Mouse (Mus musculus): ENCODE data around the gene Tmem100. TPM values are rescaled to one million over a fixed set of nuclear protein-coding genes. Genes with fewer than 3 reads are reported as not detected.

Gene Tmem100
- 6.0 and 6.6 TPM in 2 replicates for polyA plus RNA-seq (2014; fragmentation: Nextera tagmentation; extraction: Ambion mirVana)

GRCm38 (mm10) chr11:90029841-90030398 lies at the start of gene Tmem100:
Tmem100 (plus strand) TSS chr11:90030348.
- no peak for ATAC-seq (ENCODE audit: low FRiP score)
- WGBS: 57% methylated on average over 13 of the region's 13 CpGs
- no peak for DNase-seq (ENCODE audit: low spot score)
- H3K4me1 ChIP-seq (replicated peaks; ENCODE audit: control insufficient read depth, insufficient read depth, low read length): 0 out of 2 replicates have a peak, but pooled peaks cover 2% of the 10 kb centered on the region
- H3K9ac ChIP-seq (ENCODE audit: low read depth, low read length): peak within 1 kb of the TSS; percentile 24; the same call in 1 of the 2 replicates
- no peaks in the 10 kb centered on the region for H3K9me3 ChIP-seq (ENCODE audit: control insufficient read depth, low read length)
- H3K4me3 ChIP-seq (ENCODE audit: low read depth, low read length): peak within 1 kb of the TSS; percentile 21; the same call in 1 of the 2 replicates
- H3K27me3 ChIP-seq (ENCODE audit: control insufficient read depth, insufficient read depth, low read length): peaks cover 12% of the 10 kb centered on the region; the same call in 1 of the 2 replicates
- H3K36me3 ChIP-seq (ENCODE audit: control insufficient read depth, insufficient read depth, low read length): no peaks in the 10 kb centered on the region
- peak within 1 kb of the TSS; percentile 36 for H3K4me2 ChIP-seq (replicated peaks; ENCODE audit: low read depth, low read length)
- H3K27ac ChIP-seq (ENCODE audit: low read depth, low read length): no peak within 1 kb of the TSS

GRCm38 (mm10) chr11:89982918-89983317 lies 47.2 kb upstream of the Tmem100 start:
- no peak overlapping the region for H3K27ac ChIP-seq (ENCODE audit: low read depth, low read length)
- H3K9me3 ChIP-seq (ENCODE audit: control insufficient read depth, low read length): no peaks in the 10 kb centered on the region
- WGBS: 84% methylated on average over 2 of the region's 2 CpGs
- no peak overlapping the region for H3K4me3 ChIP-seq (ENCODE audit: low read depth, low read length)
- ATAC-seq (ENCODE audit: low FRiP score) (no peak), DNase-seq (ENCODE audit: low spot score) (no peak)
- H3K4me2 ChIP-seq (replicated peaks; ENCODE audit: low read depth, low read length): no peak overlapping the region
- H3K4me1 ChIP-seq (replicated peaks; ENCODE audit: control insufficient read depth, insufficient read depth, low read length): no peaks in the 10 kb centered on the region; the same call in 1 of the 2 replicates
- no peaks in the 10 kb centered on the region for H3K36me3 ChIP-seq (ENCODE audit: control insufficient read depth, insufficient read depth, low read length)
- no peaks in the 10 kb centered on the region for H3K27me3 ChIP-seq (ENCODE audit: control insufficient read depth, insufficient read depth, low read length)
- H3K9ac ChIP-seq (ENCODE audit: low read depth, low read length): no peak overlapping the region

GRCm38 (mm10) chr11:89984436-89984835 lies 45.7 kb upstream of the Tmem100 start:
- Histone ChIP-seq H3K4me3 (ENCODE audit: low read depth, low read length) (no peak overlapping the region), H3K27me3 (ENCODE audit: control insufficient read depth, insufficient read depth, low read length) (no peaks in the 10 kb centered on the region), H3K4me1 (replicated peaks; ENCODE audit: control insufficient read depth, insufficient read depth, low read length) (no peaks in the 10 kb centered on the region; the same call in 1 of the 2 replicates), H3K9ac (ENCODE audit: low read depth, low read length) (no peak overlapping the region), H3K4me2 (replicated peaks; ENCODE audit: low read depth, low read length) (no peak overlapping the region), H3K27ac (ENCODE audit: low read depth, low read length) (no peak overlapping the region), H3K36me3 (ENCODE audit: control insufficient read depth, insufficient read depth, low read length) (no peaks in the 10 kb centered on the region), H3K9me3 (ENCODE audit: control insufficient read depth, low read length) (no peaks in the 10 kb centered on the region)
- ATAC-seq (ENCODE audit: low FRiP score) (no peak), DNase-seq (ENCODE audit: low spot score) (no peak)
- WGBS: 95% methylated on average over 5 of the region's 5 CpGs

GRCm38 (mm10) chr11:89985200-89986187 lies 44.7 kb upstream of the Tmem100 start:
- Histone ChIP-seq H3K9me3 (ENCODE audit: control insufficient read depth, low read length) (no peaks in the 10 kb centered on the region), H3K4me1 (replicated peaks; ENCODE audit: control insufficient read depth, insufficient read depth, low read length) (no peaks in the 10 kb centered on the region; the same call in 1 of the 2 replicates), H3K9ac (ENCODE audit: low read depth, low read length) (no peak overlapping the region), H3K27ac (ENCODE audit: low read depth, low read length) (no peak overlapping the region), H3K27me3 (ENCODE audit: control insufficient read depth, insufficient read depth, low read length) (no peaks in the 10 kb centered on the region), H3K4me3 (ENCODE audit: low read depth, low read length) (no peak overlapping the region), H3K36me3 (ENCODE audit: control insufficient read depth, insufficient read depth, low read length) (no peaks in the 10 kb centered on the region), H3K4me2 (replicated peaks; ENCODE audit: low read depth, low read length) (no peak overlapping the region)
- WGBS: 40% methylated on average over 10 of the region's 10 CpGs
- no peak for DNase-seq (ENCODE audit: low spot score)
- no peak for ATAC-seq (ENCODE audit: low FRiP score)

GRCm38 (mm10) chr11:89986516-89986915 lies 43.6 kb upstream of the Tmem100 start:
- Histone ChIP-seq H3K27ac (ENCODE audit: low read depth, low read length) (no peak overlapping the region), H3K4me1 (replicated peaks; ENCODE audit: control insufficient read depth, insufficient read depth, low read length) (no peaks in the 10 kb centered on the region; the same call in 1 of the 2 replicates), H3K9me3 (ENCODE audit: control insufficient read depth, low read length) (no peaks in the 10 kb centered on the region), H3K9ac (ENCODE audit: low read depth, low read length) (no peak overlapping the region), H3K27me3 (ENCODE audit: control insufficient read depth, insufficient read depth, low read length) (no peaks in the 10 kb centered on the region), H3K36me3 (ENCODE audit: control insufficient read depth, insufficient read depth, low read length) (no peaks in the 10 kb centered on the region), H3K4me3 (ENCODE audit: low read depth, low read length) (no peak overlapping the region), H3K4me2 (replicated peaks; ENCODE audit: low read depth, low read length) (no peak overlapping the region)
- 93% methylated on average over 8 of the region's 8 CpGs for WGBS
- ATAC-seq (ENCODE audit: low FRiP score): no peak
- DNase-seq (ENCODE audit: low spot score): no peak

- H3K27ac ChIP-seq (ENCODE audit: low read depth, low read length): no peak overlapping the region
- WGBS: 25% methylated on average over 8 of the region's 8 CpGs
These were observed 41.1 kb upstream of the Tmem100 start for GRCm38 (mm10) chr11:89988936-89989589.

GRCm38 (mm10) chr11:89991661-89992060 lies 38.5 kb upstream of the Tmem100 start:
- ATAC-seq (ENCODE audit: low FRiP score) (no peak), DNase-seq (ENCODE audit: low spot score) (no peak)
- Histone ChIP-seq H3K36me3 (ENCODE audit: control insufficient read depth, insufficient read depth, low read length) (no peaks in the 10 kb centered on the region), H3K4me2 (replicated peaks; ENCODE audit: low read depth, low read length) (no peak overlapping the region), H3K9me3 (ENCODE audit: control insufficient read depth, low read length) (no peaks in the 10 kb centered on the region), H3K27ac (ENCODE audit: low read depth, low read length) (no peak overlapping the region), H3K27me3 (ENCODE audit: control insufficient read depth, insufficient read depth, low read length) (no peaks in the 10 kb centered on the region), H3K4me3 (ENCODE audit: low read depth, low read length) (no peak overlapping the region), H3K9ac (ENCODE audit: low read depth, low read length) (no peak overlapping the region), H3K4me1 (replicated peaks; ENCODE audit: control insufficient read depth, insufficient read depth, low read length) (no peaks in the 10 kb centered on the region)

More at GRCm38 (mm10) chr11:89988936-89989589, 41.1 kb upstream of the Tmem100 start:
- Histone ChIP-seq H3K4me1 (replicated peaks; ENCODE audit: control insufficient read depth, insufficient read depth, low read length) (no peaks in the 10 kb centered on the region; the same call in 1 of the 2 replicates), H3K9me3 (ENCODE audit: control insufficient read depth, low read length) (no peaks in the 10 kb centered on the region), H3K4me3 (ENCODE audit: low read depth, low read length) (no peak overlapping the region), H3K36me3 (ENCODE audit: control insufficient read depth, insufficient read depth, low read length) (no peaks in the 10 kb centered on the region), H3K4me2 (replicated peaks; ENCODE audit: low read depth, low read length) (no peak overlapping the region), H3K9ac (ENCODE audit: low read depth, low read length) (no peak overlapping the region), H3K27me3 (ENCODE audit: control insufficient read depth, insufficient read depth, low read length) (no peaks in the 10 kb centered on the region)
- ATAC-seq (ENCODE audit: low FRiP score) (peak; percentile 47; the same call in 1 of the 2 replicates), DNase-seq (ENCODE audit: low spot score) (peak; percentile 85)

- WGBS: 93% methylated on average over 2 of the region's 2 CpGs
These were observed 35.4 kb upstream of the Tmem100 start for GRCm38 (mm10) chr11:89994706-89995105.

More at GRCm38 (mm10) chr11:89994706-89995105, 35.4 kb upstream of the Tmem100 start:
- no peaks in the 10 kb centered on the region for H3K27me3 ChIP-seq (ENCODE audit: control insufficient read depth, insufficient read depth, low read length)
- DNase-seq (ENCODE audit: low spot score) (no peak), ATAC-seq (ENCODE audit: low FRiP score) (no peak)
- no peaks in the 10 kb centered on the region for H3K4me1 ChIP-seq (replicated peaks; ENCODE audit: control insufficient read depth, insufficient read depth, low read length)
- no peak overlapping the region for H3K27ac ChIP-seq (ENCODE audit: low read depth, low read length)
- no peaks in the 10 kb centered on the region for H3K36me3 ChIP-seq (ENCODE audit: control insufficient read depth, insufficient read depth, low read length)
- no peak overlapping the region for H3K4me2 ChIP-seq (replicated peaks; ENCODE audit: low read depth, low read length)
- no peaks in the 10 kb centered on the region for H3K9me3 ChIP-seq (ENCODE audit: control insufficient read depth, low read length)
- H3K4me3 ChIP-seq (ENCODE audit: low read depth, low read length): no peak overlapping the region
- no peak overlapping the region for H3K9ac ChIP-seq (ENCODE audit: low read depth, low read length)

Measured in hindbrain, embryonic 11.5 days (tissue).